Mouse (Mus musculus) T-cell, adult 2 months (primary cell): Measurements from ENCODE around the gene Hoxa7.

ENCODE experiments used
- DNase-seq: peaks from one replicate; pipeline ENCODE4 v3.0.0; 2022; ENCODE audit warnings: low spot score

The Hoxa7 gene

GRCm38 (mm10) chr6:52175864-52176263, 45.8 kb downstream of the Hoxa7 start:
- no peak for DNase-seq

GRCm38 (mm10) chr6:52174968-52175751, 46.5 kb downstream of the Hoxa7 start:
- no peak for DNase-seq

- no peak for DNase-seq
Measured at GRCm38 (mm10) chr6:52173648-52174047, 48.0 kb downstream of the Hoxa7 start.

- DNase-seq = no peak
Measured at GRCm38 (mm10) chr6:52172501-52172900, 49.2 kb downstream of the Hoxa7 start.

GRCm38 (mm10) chr6:52171938-52172337, 49.7 kb downstream of the Hoxa7 start:
- no peak for DNase-seq

GRCm38 (mm10) chr6:52171331-52171730, 50.3 kb downstream of the Hoxa7 start:
- DNase-seq = no peak

- DNase-seq = no peak
Measured at GRCm38 (mm10) chr6:52170898-52171223, 50.8 kb downstream of the Hoxa7 start.

- DNase-seq = no peak
Measured at GRCm38 (mm10) chr6:52170166-52170897, 51.3 kb downstream of the Hoxa7 start.

GRCm38 (mm10) chr6:52169499-52170165, 52.0 kb downstream of the Hoxa7 start:
- DNase-seq = no peak

GRCm38 (mm10) chr6:52168191-52169055, 53.2 kb downstream of the Hoxa7 start:
- DNase-seq = no peak

GRCm38 (mm10) chr6:52167736-52168161, 53.9 kb downstream of the Hoxa7 start:
- DNase-seq = no peak

GRCm38 (mm10) chr6:52167176-52167575, 54.5 kb downstream of the Hoxa7 start:
- no peak for DNase-seq

- no peak for DNase-seq
Measured at GRCm38 (mm10) chr6:52166431-52167077, 55.1 kb downstream of the Hoxa7 start.

- no peak for DNase-seq
Measured at GRCm38 (mm10) chr6:52165441-52166370, 55.9 kb downstream of the Hoxa7 start.

GRCm38 (mm10) chr6:52164626-52165440, 56.8 kb downstream of the Hoxa7 start, which contains the start of gene Hoxa2:
Gene Hoxa2 (minus strand): TSS chr6:52164831.
- DNase-seq = no peak
